Mouse (Mus musculus) embryo, embryonic 10 days (tissue): ENCODE results near the gene Elobl.

Experiments
- DNase-seq: peaks from one replicate; pipeline ENCODE4 v3.0.0-alpha.2; 2015; ENCODE audit warnings: low spot score

Elobl gene

DNA sequence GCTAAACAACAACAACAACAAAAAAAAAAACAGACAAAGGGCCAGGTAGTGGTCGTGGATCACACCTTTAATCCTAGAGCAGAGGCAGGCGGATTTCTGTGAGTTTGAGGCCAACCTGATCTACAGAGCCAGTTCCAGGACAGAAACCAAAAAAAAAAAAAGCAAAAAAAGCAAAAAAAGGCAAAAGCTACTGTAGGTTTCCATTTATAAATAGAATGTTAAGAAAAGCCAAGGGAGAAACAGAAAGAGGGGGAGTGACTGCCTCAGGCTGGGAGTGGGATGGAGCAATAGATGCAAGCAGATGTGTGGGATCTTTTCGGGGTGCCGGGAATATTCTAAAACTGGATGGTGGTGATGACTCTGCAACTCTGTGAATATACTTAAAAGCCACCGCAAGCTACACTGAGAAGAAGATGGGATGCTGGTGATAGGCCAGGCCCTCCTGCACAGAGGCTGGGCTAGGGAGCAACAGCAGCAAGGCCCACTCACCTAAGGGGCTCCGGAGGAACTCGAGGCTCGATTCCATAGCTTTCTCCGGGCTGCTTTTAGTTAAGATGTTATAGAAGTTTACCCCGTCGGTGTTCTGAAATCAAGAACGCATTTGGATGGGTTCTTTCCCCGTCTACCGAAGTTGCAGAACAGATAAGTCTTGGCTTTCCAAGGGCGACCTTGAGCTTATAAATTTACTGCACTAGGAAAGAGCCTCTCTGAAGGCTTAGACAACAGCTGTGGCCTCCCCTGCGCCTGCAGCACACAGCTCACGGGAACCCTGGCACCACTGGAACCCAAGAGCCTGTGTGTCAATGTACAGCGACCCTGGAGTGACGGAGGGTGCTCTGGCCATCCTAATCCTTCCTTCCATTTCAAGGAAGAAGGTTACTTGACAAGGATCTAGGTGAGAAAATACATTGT lies 32.4 kb downstream of the Elobl start:
- no peak for DNase-seq

GRCm38 (mm10) chr11:88933030-88933429 lies 33.7 kb downstream of the Elobl start:
- no peak for DNase-seq

- no peak for DNase-seq
These were observed 34.8 kb downstream of the Elobl start for GRCm38 (mm10) chr11:88931692-88932530.

DNA sequence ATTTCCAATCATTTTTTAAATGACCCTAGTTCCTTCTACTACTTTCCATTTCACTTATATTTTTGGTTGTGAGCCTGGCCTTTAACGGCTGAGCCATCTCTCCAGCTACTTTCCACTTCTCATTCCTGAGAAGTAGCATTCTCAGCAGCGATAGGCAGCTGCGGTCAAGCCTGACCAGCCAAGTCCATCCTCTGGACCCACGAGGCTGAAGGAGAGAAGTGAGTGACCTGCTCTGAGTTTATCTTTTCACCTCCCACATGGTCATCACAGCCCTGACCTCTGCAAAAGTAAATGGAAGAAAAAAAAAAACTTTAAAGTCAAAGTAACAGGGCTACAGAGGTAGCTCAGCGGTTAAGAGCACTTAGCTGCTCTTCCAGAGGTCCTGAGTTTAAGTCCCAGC lies 40.2 kb downstream of the Elobl start:
- no peak for DNase-seq
